Mouse (Mus musculus): Measurements from ENCODE around the gene Dennd1a.

GRCm38 (mm10) chr2:37832253-37832652, 454.9 kb downstream of the Dennd1a start:
- TF ChIP-seq CTCF (IDR thresholded peaks at IDR 0.05; ENCODE audit: low read depth) (no peak), EP300 (optimal IDR thresholded peaks at IDR 0.05) (no peak)

Measured in stomach, postnatal 0 days (tissue).